In genomic region chr4:96696614-96697360, GRCm38 (mm10) we compare ENCODE assay signal across 8 mouse cellular contexts. TPM values are rescaled to one million over a fixed set of nuclear protein-coding genes. Genes with fewer than 3 reads are reported as not detected.
A peak's percentile ranks its signal among the peaks of the same experiment; 100 is the strongest.
DNase-seq lines count a peak whose midpoint lies in the region; ATAC-seq and TF ChIP-seq lines count a peak whose summit lies in the region.
"Had no signal": no experiment of that assay in that cellular context is flagged by ENCODE, and none has a peak within 500 bp of the region (broad histone marks: within the 10 kb centered on the region; RNA-seq: fewer than 3 reads in every experiment).

No protein-coding gene starts in this region.

- POLR2A ChIA-PET in Patski (lab: Charles Lee): no interaction called here

- H3K36me3 ChIP-seq in forebrain, embryonic 10.5 days (replicated peaks): no peaks in the 10 kb centered on the region
- H3K36me3 ChIP-seq in hindbrain, embryonic 13.5 days: no peaks in the 10 kb centered on the region
- H3K36me3 ChIP-seq in splenic B cell, adult 2 months (ENCODE audit: control insufficient read depth, insufficient read depth, low read length, poor library complexity, severe bottlenecking): no peaks in the 10 kb centered on the region
- H3K36me3 ChIP-seq: liver, embryonic 15.5 days had no signal

- no peaks in the 10 kb centered on the region for H3K27me3 ChIP-seq in Patski
- H3K27me3 ChIP-seq in forebrain, embryonic 10.5 days (ENCODE audit: poor library complexity, severe bottlenecking): no peaks in the 10 kb centered on the region
- no peaks in the 10 kb centered on the region for H3K27me3 ChIP-seq in hindbrain, embryonic 13.5 days
- H3K27me3 ChIP-seq in splenic B cell, adult 2 months (ENCODE audit: control insufficient read depth, insufficient read depth, low read length, poor library complexity, severe bottlenecking): no peaks in the 10 kb centered on the region
- H3K27me3 ChIP-seq: liver, embryonic 15.5 days had no signal

- ATAC-seq in Patski: peak; percentile 73
- peak; percentile 76 for ATAC-seq in hindbrain, embryonic 13.5 days (ENCODE audit: low FRiP score)

- 0 out of 2 replicates have a peak overlapping the region, but pooled peaks have one; percentile 23 for H3K4me2 ChIP-seq in hindbrain, embryonic 13.5 days
- H3K4me2 ChIP-seq: liver, embryonic 15.5 days had no signal

- no peak overlapping the region for H3K27ac ChIP-seq in forebrain, embryonic 10.5 days
- peak overlapping the region; percentile 79 for H3K27ac ChIP-seq in hindbrain, embryonic 13.5 days
- H3K27ac ChIP-seq: liver, embryonic 15.5 days had no signal

- DNase-seq in Patski (ENCODE audit: low read depth, low spot score): peak; percentile 24
- peak; percentile 90 for DNase-seq in brain, adult 2 months (ENCODE audit: low read depth, low spot score)
- peak; percentile 56 for DNase-seq in forebrain, embryonic 10.5 days (ENCODE audit: extremely low spot score, low spot score)
- peak; percentile 70 for DNase-seq in layer of hippocampus, postnatal 36 days
- peak; percentile 83 for DNase-seq in mesoderm, embryonic 11.5 days (ENCODE audit: low read depth, low spot score)
- peak; percentile 7 for DNase-seq in splenic B cell, adult 2 months (ENCODE audit: low read depth, low spot score)

- WGBS in forebrain, embryonic 10.5 days: 46% methylated on average over 13 of the region's 13 CpGs
- 34% methylated on average over 13 of the region's 13 CpGs for WGBS in hindbrain, embryonic 13.5 days

- H3K4me3 ChIP-seq in forebrain, embryonic 10.5 days: no peak overlapping the region
- H3K4me3 ChIP-seq in hindbrain, embryonic 13.5 days: no peak overlapping the region
- H3K4me3 ChIP-seq: liver, embryonic 15.5 days had no signal

- H3K4me1 ChIP-seq in forebrain, embryonic 10.5 days: peaks cover 17% of the 10 kb centered on the region
- H3K4me1 ChIP-seq in hindbrain, embryonic 13.5 days (replicated peaks): peaks cover 19% of the 10 kb centered on the region
- H3K4me1 ChIP-seq: liver, embryonic 15.5 days had no signal

- CTCF ChIA-PET in Patski (lab: Charles Lee): interaction anchor here (0.9 to 1.7 kb wide), 3 partner anchors 9 to 1050 kb away, joined by 3 to 6 read pairs (median 5); no protein-coding TSS in a partner anchor

- no peak overlapping the region for H3K9ac ChIP-seq in hindbrain, embryonic 13.5 days
- H3K9ac ChIP-seq: liver, embryonic 15.5 days had no signal

- TF ChIP-seq CTCF in Patski (IDR thresholded peaks at IDR 0.05): peak; percentile 86

- in situ Hi-C loops in Patski (cut with MboI; ENCODE audit: low pct_unique_long_range_greater_than_20kb): loop anchor here (5.0 to 10.0 kb wide), 2 partner anchors 1046 to 1628 kb away; no protein-coding TSS in a partner anchor

- no peaks in the 10 kb centered on the region for H3K9me3 ChIP-seq in forebrain, embryonic 10.5 days
- no peaks in the 10 kb centered on the region for H3K9me3 ChIP-seq in hindbrain, embryonic 13.5 days
- H3K9me3 ChIP-seq: liver, embryonic 15.5 days had no signal

RNA-seq across cellular contexts. Expression of gene Cyp2j5, which starts 32.8 kb away (rescaled TPM):
- polyA plus RNA-seq in Patski (2021): 2.3 TPM
- polyA plus RNA-seq in forebrain, embryonic 10.5 days (2016; fragmentation: Nextera tagmentation; extraction: Ambion mirVana): not detected in 2 replicates
- polyA plus RNA-seq in hindbrain, embryonic 13.5 days (2015; fragmentation: Nextera tagmentation; extraction: Ambion mirVana): not detected in 2 replicates
- total RNA-seq in layer of hippocampus, postnatal 36 days (2021): not detected

Comparison
In these comparisons a context has a peak if more than half of its experiments do, and no peak if none do; other contexts are left out.
1. DNase-seq: peak in every context shown above with its lines; median percentile 90 in brain, adult 2 months; 83 in mesoderm, embryonic 11.5 days; 70 in layer of hippocampus, postnatal 36 days; 56 in forebrain, embryonic 10.5 days; 24 in Patski; 7 in splenic B cell, adult 2 months.